Mouse (Mus musculus): ENCODE data around the gene Vwf. TPM values are rescaled to one million over a fixed set of nuclear protein-coding genes. Genes with fewer than 3 reads are reported as not detected.
A peak's percentile ranks its signal among the peaks of the same experiment; 100 is the strongest.

Gene Vwf
- polyA plus RNA-seq, 1 experiment = 3.2 TPM

- Histone ChIP-seq H3K4me3 (ENCODE audit: low read depth, low read length) (no peak overlapping the region), H3K27ac (ENCODE audit: insufficient read depth, low read length) (no peak overlapping the region), H3K9me3 (replicated peaks; ENCODE audit: control insufficient read depth, insufficient read depth, low read length, poor library complexity, severe bottlenecking) (no peaks in the 10 kb centered on the region), H3K36me3 (ENCODE audit: control insufficient read depth, insufficient read depth, low read length, poor library complexity, severe bottlenecking) (no peaks in the 10 kb centered on the region), H3K9ac (ENCODE audit: low read depth, poor library complexity, severe bottlenecking) (no peak overlapping the region), H3K27me3 (ENCODE audit: control insufficient read depth, insufficient read depth, low read length, poor library complexity, severe bottlenecking) (no peaks in the 10 kb centered on the region), H3K4me1 (ENCODE audit: control insufficient read depth, insufficient read depth, low read length) (no peaks in the 10 kb centered on the region)
- TF ChIP-seq EP300 (IDR thresholded peaks at IDR 0.05; ENCODE audit: insufficient read depth, low read depth, low read length) (no peak), POLR2A (IDR thresholded peaks at IDR 0.05; ENCODE audit: insufficient read depth, low read length) (no peak), CTCF (IDR thresholded peaks at IDR 0.05; ENCODE audit: low read depth, low read length) (no peak)
Observed at GRCm38 (mm10) chr6:125656921-125657320, 110.3 kb downstream of the Vwf start.

- no peaks in the 10 kb centered on the region for H3K4me1 ChIP-seq (ENCODE audit: control insufficient read depth, insufficient read depth, low read length)
- H3K36me3 ChIP-seq (ENCODE audit: control insufficient read depth, insufficient read depth, low read length, poor library complexity, severe bottlenecking) = no peaks in the 10 kb centered on the region
- no peaks in the 10 kb centered on the region for H3K9me3 ChIP-seq (replicated peaks; ENCODE audit: control insufficient read depth, insufficient read depth, low read length, poor library complexity, severe bottlenecking)
- H3K4me3 ChIP-seq (ENCODE audit: low read depth, low read length) = no peak overlapping the region
- no peak for TF ChIP-seq CTCF (IDR thresholded peaks at IDR 0.05; ENCODE audit: low read depth, low read length)
- TF ChIP-seq EP300 (IDR thresholded peaks at IDR 0.05; ENCODE audit: insufficient read depth, low read depth, low read length) = no peak
- TF ChIP-seq POLR2A (IDR thresholded peaks at IDR 0.05; ENCODE audit: insufficient read depth, low read length) = no peak
- H3K9ac ChIP-seq (ENCODE audit: low read depth, poor library complexity, severe bottlenecking) = no peak overlapping the region
- no peaks in the 10 kb centered on the region for H3K27me3 ChIP-seq (ENCODE audit: control insufficient read depth, insufficient read depth, low read length, poor library complexity, severe bottlenecking)
- no peak overlapping the region for H3K27ac ChIP-seq (ENCODE audit: insufficient read depth, low read length)
Observed at GRCm38 (mm10) chr6:125657966-125658365, 111.4 kb downstream of the Vwf start.

DNA sequence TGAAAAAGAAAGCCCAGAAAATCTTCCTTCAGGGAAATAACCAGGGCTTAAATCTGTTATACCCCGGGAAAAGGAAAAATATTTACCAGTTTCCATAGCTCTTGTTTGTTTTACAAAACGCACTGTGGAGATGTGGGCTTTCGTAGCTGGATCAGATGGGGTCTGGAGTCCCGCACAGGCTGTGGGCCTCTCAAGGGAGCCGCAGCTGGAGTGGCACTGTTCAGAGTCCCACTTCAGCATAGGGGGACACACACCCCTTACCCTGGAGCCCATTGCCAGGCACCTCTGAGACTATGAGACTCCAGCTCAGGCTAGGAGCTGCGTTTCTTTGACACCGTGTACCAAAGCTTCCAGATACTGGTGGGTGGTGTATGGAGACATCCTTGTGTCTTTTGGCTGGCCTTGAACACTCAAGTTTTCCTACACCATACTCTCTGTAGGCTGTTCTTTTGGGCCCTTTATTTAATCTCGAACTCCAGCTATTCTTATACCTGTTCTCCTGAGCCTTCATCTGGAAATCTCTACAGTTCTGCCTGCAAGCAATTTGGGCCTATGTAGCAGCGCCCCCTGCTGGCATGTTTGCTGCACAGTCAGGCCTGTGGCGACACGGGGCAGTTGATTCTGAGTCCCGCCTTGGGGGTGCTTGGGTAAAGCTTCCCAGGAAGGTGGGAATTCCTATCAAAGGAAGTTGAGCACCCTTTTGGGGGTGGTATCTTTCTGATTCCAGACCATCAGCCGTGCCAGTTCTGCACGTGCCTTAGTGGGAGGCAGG lies 114.7 kb downstream of the Vwf start:
- H3K27me3 ChIP-seq (ENCODE audit: control insufficient read depth, insufficient read depth, low read length, poor library complexity, severe bottlenecking) = no peaks in the 10 kb centered on the region
- TF ChIP-seq POLR2A (IDR thresholded peaks at IDR 0.05; ENCODE audit: insufficient read depth, low read length) (no peak), CTCF (IDR thresholded peaks at IDR 0.05; ENCODE audit: low read depth, low read length) (peak; percentile 88)
- no peaks in the 10 kb centered on the region for H3K36me3 ChIP-seq (ENCODE audit: control insufficient read depth, insufficient read depth, low read length, poor library complexity, severe bottlenecking)
- H3K4me1 ChIP-seq (ENCODE audit: control insufficient read depth, insufficient read depth, low read length) = no peaks in the 10 kb centered on the region
- H3K27ac ChIP-seq (ENCODE audit: insufficient read depth, low read length) = no peak overlapping the region
- no peak overlapping the region for H3K4me3 ChIP-seq (ENCODE audit: low read depth, low read length)
- no peaks in the 10 kb centered on the region for H3K9me3 ChIP-seq (replicated peaks; ENCODE audit: control insufficient read depth, insufficient read depth, low read length, poor library complexity, severe bottlenecking)
- no peak overlapping the region for H3K9ac ChIP-seq (ENCODE audit: low read depth, poor library complexity, severe bottlenecking)

DNA sequence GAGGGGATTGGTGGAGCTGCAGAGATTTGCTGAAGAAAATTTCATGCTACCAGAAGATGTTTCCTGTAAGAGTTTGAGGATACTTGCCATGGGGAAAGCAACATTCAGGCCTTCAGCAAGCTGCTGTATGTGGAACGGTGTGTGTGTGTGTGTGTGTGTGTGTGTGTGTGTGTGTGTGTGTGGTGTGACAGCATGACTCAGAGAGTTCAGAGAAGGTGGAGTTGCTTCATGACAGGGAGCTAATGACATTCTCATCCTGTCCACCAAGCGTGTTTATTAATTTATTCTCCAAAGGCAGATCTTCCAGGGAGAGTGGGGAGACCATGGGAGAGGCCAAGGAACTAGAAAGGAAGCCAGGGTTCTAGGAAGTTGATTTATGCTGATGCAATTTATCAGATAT lies 117.3 kb downstream of the Vwf start:
- Histone ChIP-seq H3K36me3 (ENCODE audit: control insufficient read depth, insufficient read depth, low read length, poor library complexity, severe bottlenecking) (no peaks in the 10 kb centered on the region), H3K27ac (ENCODE audit: insufficient read depth, low read length) (no peak overlapping the region), H3K27me3 (ENCODE audit: control insufficient read depth, insufficient read depth, low read length, poor library complexity, severe bottlenecking) (no peaks in the 10 kb centered on the region), H3K4me3 (ENCODE audit: low read depth, low read length) (no peak overlapping the region), H3K4me1 (ENCODE audit: control insufficient read depth, insufficient read depth, low read length) (no peaks in the 10 kb centered on the region), H3K9ac (ENCODE audit: low read depth, poor library complexity, severe bottlenecking) (no peak overlapping the region), H3K9me3 (replicated peaks; ENCODE audit: control insufficient read depth, insufficient read depth, low read length, poor library complexity, severe bottlenecking) (no peaks in the 10 kb centered on the region)
- TF ChIP-seq CTCF (IDR thresholded peaks at IDR 0.05; ENCODE audit: low read depth, low read length) (no peak), POLR2A (IDR thresholded peaks at IDR 0.05; ENCODE audit: insufficient read depth, low read length) (no peak), EP300 (IDR thresholded peaks at IDR 0.05; ENCODE audit: insufficient read depth, low read depth, low read length) (no peak)

DNA sequence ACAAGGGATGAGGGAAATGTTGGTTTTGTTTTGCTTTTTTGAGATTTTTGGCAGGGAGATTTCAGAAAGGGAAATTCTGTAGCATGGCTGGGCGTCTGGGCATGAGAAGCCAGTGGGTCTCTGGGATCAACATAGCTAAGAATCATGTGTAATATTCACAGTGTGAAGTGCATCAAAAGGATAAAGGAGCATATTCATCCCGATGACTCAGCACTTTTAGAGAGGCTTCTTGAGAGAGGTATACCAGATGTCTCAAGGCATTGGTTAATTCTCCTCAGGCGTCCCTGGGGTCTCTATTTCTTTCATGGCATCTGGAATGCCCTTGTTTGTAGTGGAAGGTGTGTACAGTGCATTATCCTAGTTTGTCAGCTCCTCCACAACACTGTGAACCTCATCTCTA lies 125.3 kb downstream of the Vwf start:
- no peak overlapping the region for H3K9ac ChIP-seq (ENCODE audit: low read depth, poor library complexity, severe bottlenecking)
- H3K4me3 ChIP-seq (ENCODE audit: low read depth, low read length) = no peak overlapping the region
- no peak for TF ChIP-seq EP300 (IDR thresholded peaks at IDR 0.05; ENCODE audit: insufficient read depth, low read depth, low read length)
- TF ChIP-seq CTCF (IDR thresholded peaks at IDR 0.05; ENCODE audit: low read depth, low read length) = no peak
- TF ChIP-seq POLR2A (IDR thresholded peaks at IDR 0.05; ENCODE audit: insufficient read depth, low read length) = no peak
- H3K27ac ChIP-seq (ENCODE audit: insufficient read depth, low read length) = no peak overlapping the region
- no peaks in the 10 kb centered on the region for H3K9me3 ChIP-seq (replicated peaks; ENCODE audit: control insufficient read depth, insufficient read depth, low read length, poor library complexity, severe bottlenecking)
- H3K27me3 ChIP-seq (ENCODE audit: control insufficient read depth, insufficient read depth, low read length, poor library complexity, severe bottlenecking) = no peaks in the 10 kb centered on the region; the same call in 1 of the 2 replicates
- no peaks in the 10 kb centered on the region for H3K36me3 ChIP-seq (ENCODE audit: control insufficient read depth, insufficient read depth, low read length, poor library complexity, severe bottlenecking)
- H3K4me1 ChIP-seq (ENCODE audit: control insufficient read depth, insufficient read depth, low read length) = no peaks in the 10 kb centered on the region

GRCm38 (mm10) chr6:125678492-125678891 lies 131.9 kb downstream of the Vwf start:
- no peaks in the 10 kb centered on the region for H3K36me3 ChIP-seq (ENCODE audit: control insufficient read depth, insufficient read depth, low read length, poor library complexity, severe bottlenecking)
- no peaks in the 10 kb centered on the region for H3K9me3 ChIP-seq (replicated peaks; ENCODE audit: control insufficient read depth, insufficient read depth, low read length, poor library complexity, severe bottlenecking)
- no peak overlapping the region for H3K4me3 ChIP-seq (ENCODE audit: low read depth, low read length)
- H3K4me1 ChIP-seq (ENCODE audit: control insufficient read depth, insufficient read depth, low read length) = no peaks in the 10 kb centered on the region
- H3K27ac ChIP-seq (ENCODE audit: insufficient read depth, low read length) = no peak overlapping the region
- TF ChIP-seq EP300 (IDR thresholded peaks at IDR 0.05; ENCODE audit: insufficient read depth, low read depth, low read length) (no peak), CTCF (IDR thresholded peaks at IDR 0.05; ENCODE audit: low read depth, low read length) (no peak)
- no peaks in the 10 kb centered on the region for H3K27me3 ChIP-seq (ENCODE audit: control insufficient read depth, insufficient read depth, low read length, poor library complexity, severe bottlenecking)
- H3K9ac ChIP-seq (ENCODE audit: low read depth, poor library complexity, severe bottlenecking) = no peak overlapping the region

Measured in ES-Bruce4 (cell line).